Mouse (Mus musculus) layer of hippocampus, adult 18-20 months (tissue): ENCODE measurements around the gene S1pr3. TPM values are rescaled to one million over a fixed set of nuclear protein-coding genes. Genes with fewer than 3 reads are reported as not detected.

Experiments used
- DNase-seq, 2 experiments: peaks; one replicate each; pipeline ENCODE4 v3.0.0; 2022; ENCODE audit warnings: low spot score in 2 of 2
- total RNA-seq, 2 experiments: library from RNA; stranded (reverse); gene quantifications; 2 replicates each; pipeline ENCODE4 v1.2.3; 2021

The S1pr3 gene
- total RNA-seq, 2 experiments from 2014 or later, result 4.8 to 6.2 TPM

DNA sequence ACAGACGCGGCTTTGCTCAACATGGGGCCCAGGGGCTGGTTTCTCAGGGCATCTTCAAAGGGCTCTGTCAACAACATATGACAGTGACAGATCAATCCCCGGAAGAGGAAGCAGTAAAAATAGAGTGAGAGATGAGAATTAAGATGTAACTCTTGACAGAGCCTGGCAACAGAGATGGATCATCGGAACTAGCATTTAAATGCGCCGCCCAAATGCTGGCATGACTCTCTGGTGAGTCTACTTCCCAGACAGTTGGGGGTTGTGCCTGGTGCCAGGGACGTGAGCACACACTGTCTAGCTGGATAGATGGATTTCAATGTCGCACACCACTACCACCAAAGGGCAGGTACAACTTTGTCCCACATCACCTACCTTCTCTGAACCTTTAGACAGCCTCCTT lies 34.5 kb downstream of the S1pr3 start:
- DNase-seq, result peak in 1 of 2 experiments; percentile 26

- peak in 1 of 2 experiments; percentile 14 for DNase-seq
Measured at GRCm38 (mm10) chr13:51446550-51446949, 38.1 kb downstream of the S1pr3 start.

- no peak for DNase-seq
Measured at GRCm38 (mm10) chr13:51456190-51456878, 47.9 kb downstream of the S1pr3 start.

DNA sequence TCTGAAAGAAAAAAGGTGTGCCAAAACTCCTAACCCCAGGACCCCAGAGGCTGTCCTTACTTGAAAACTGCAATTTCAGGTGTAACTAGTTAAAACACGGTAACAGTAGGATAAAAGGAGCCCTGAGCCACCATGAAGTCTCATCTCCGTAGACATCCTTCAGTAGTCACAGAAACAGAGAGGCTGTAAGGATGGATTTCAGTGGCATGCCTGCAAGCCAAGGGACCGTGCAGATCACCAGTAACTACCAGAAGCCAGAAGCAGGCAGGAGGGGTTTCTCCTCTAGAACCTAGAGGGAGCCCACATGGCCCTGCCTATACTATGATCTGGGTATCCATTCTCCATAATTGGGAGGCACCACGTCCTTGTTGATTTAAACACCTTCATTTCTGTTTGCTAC lies 55.9 kb downstream of the S1pr3 start:
- DNase-seq, result no peak

DNA sequence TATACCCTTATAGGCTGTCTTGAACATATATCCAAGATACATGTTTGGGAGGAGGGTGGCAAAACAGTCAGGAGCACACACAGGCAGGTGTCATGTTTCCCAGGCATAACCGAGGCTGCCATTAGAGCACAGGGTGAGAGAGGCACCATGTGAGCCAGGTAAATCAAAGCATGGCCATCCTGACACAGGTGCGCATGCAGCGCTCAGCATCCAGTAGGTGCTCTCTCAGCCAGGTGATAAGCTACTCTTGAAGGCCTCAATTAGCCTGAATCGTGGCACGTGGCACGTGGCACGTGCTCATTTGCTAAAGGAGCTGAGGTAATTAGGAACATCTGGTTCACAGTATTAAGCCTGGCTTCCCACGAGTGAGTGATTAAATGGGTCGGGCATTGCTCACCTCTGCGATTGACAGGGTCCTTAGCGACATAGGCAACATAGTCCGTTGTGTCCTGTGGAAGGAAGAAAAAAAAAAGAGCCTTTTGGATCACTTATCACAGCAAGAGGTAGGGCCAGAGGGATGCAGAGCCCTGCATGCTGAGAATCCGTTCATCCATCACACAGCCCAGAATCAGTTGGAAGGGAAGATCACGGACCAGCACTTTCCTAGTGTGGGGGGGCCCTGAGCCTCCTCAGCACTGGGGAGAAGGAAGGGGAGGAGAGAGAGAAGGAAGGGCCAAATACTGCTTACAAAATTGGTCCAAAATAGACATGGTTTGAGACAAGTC lies 57.8 kb downstream of the S1pr3 start:
- DNase-seq, result no peak

DNA sequence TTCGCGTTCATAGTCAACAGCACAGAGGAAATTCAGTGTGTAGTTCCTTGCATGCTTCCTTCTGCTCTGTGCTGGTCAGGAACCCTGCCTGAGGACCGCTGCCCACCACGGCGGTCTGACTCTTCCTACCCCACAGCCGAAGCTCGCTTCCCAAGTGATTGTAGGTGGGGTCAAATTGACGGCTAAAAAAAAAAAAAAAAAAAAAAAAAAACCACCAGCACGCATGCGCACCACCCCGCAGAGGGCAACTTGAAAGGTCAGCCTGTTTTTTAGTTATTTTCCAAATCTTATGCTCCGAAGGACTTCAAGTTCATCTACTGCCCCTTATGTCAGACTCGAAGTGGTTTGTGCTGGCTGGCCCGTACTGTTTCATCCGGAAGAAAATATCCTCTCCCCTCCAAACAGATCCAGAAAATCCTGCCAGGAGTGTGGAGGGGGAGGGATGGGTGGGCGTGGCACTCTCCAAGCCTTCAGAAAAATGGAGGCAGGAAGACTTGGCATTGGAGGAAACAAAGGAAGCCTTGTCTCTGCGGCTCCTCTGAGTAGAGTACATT lies 60.3 kb downstream of the S1pr3 start:
- DNase-seq, result no peak

Other genes with a start within 250 kb of the S1pr3 start
- under 1 TPM; 0.30 to 0.42 TPM for gene Nxnl2, start 237.6 kb upstream of the S1pr3 start, total RNA-seq
- 100 to 1,000 TPM; 118 to 119 TPM for gene Shc3, start 160.8 kb downstream of the S1pr3 start, total RNA-seq
- gene Cks2, start 236.6 kb downstream of the S1pr3 start, total RNA-seq, result 1 to 10 TPM; 2.1 to 2.2 TPM
- 10 to 100 TPM; 17.5 to 18.2 TPM for gene Secisbp2, start 243.1 kb downstream of the S1pr3 start, total RNA-seq